Mouse (Mus musculus): ENCODE results near the gene Rnf41. TPM values are rescaled to one million over a fixed set of nuclear protein-coding genes. Genes with fewer than 3 reads are reported as not detected.

Rnf41 gene
- polyA plus RNA-seq, 1 experiment from 2014 or later = 42.3 TPM

Small RNA genes within 50 kb of the gene (microRNA-seq; reads per million reads assigned to microRNA genes)
- gene Gm25361 = not detected
- gene Gm26308 = not detected
- not detected for gene Mir6914
- gene Mir6915 = 1.9 reads per million, percentile 3 among the genes with 10 or more reads in this experiment
- gene Mir8105 = 0.87 reads per million

Other genes with a start within 250 kb of the Rnf41 start
- gene Rbms2, start 231.4 kb upstream of the Rnf41 start, polyA plus RNA-seq (2015; fragmentation: Nextera tagmentation; extraction: Ambion mirVana) = 39.0 and 40.6 TPM in 2 replicates
- gene Gls2, start 217.2 kb upstream of the Rnf41 start, polyA plus RNA-seq (2015; fragmentation: Nextera tagmentation; extraction: Ambion mirVana) = 1.8 and 2.5 TPM in 2 replicates
- 34.5 and 35.2 TPM in 2 replicates for gene Spryd4, start 199.8 kb upstream of the Rnf41 start, polyA plus RNA-seq (2015; fragmentation: Nextera tagmentation; extraction: Ambion mirVana)
- gene Mip, start 185.8 kb upstream of the Rnf41 start, polyA plus RNA-seq (2015; fragmentation: Nextera tagmentation; extraction: Ambion mirVana) = 0.45 and 0.57 TPM in 2 replicates
- gene Timeless, start 179.6 kb upstream of the Rnf41 start, polyA plus RNA-seq (2015; fragmentation: Nextera tagmentation; extraction: Ambion mirVana) = 75.7 and 76.4 TPM in 2 replicates
- 0.27 and 0.63 TPM in 2 replicates for gene Apon, start 157.6 kb upstream of the Rnf41 start, polyA plus RNA-seq (2015; fragmentation: Nextera tagmentation; extraction: Ambion mirVana)
- not detected in 2 replicates for gene Apof, start 143.0 kb upstream of the Rnf41 start, polyA plus RNA-seq (2015; fragmentation: Nextera tagmentation; extraction: Ambion mirVana)
- 14.6 and 16.6 TPM in 2 replicates for gene Stat2, start 141.1 kb upstream of the Rnf41 start, polyA plus RNA-seq (2015; fragmentation: Nextera tagmentation; extraction: Ambion mirVana)
- gene Il23a, start 112.9 kb upstream of the Rnf41 start, polyA plus RNA-seq (2015; fragmentation: Nextera tagmentation; extraction: Ambion mirVana) = 0.18 TPM in 1 of 2 replicates, not detected in the other
- 33.6 and 35.2 TPM in 2 replicates for gene Pan2, start 108.3 kb upstream of the Rnf41 start, polyA plus RNA-seq (2015; fragmentation: Nextera tagmentation; extraction: Ambion mirVana)
- gene Cnpy2, start 89.2 kb upstream of the Rnf41 start, polyA plus RNA-seq (2015; fragmentation: Nextera tagmentation; extraction: Ambion mirVana) = 390 and 394 TPM in 2 replicates
- 167 and 176 TPM in 2 replicates for gene Cs, start 73.9 kb upstream of the Rnf41 start, polyA plus RNA-seq (2015; fragmentation: Nextera tagmentation; extraction: Ambion mirVana)
- 14.8 and 15.3 TPM in 2 replicates for gene Coq10a, start 42.7 kb upstream of the Rnf41 start, polyA plus RNA-seq (2015; fragmentation: Nextera tagmentation; extraction: Ambion mirVana)
- 11.7 and 12.9 TPM in 2 replicates for gene Ankrd52, start 34.5 kb upstream of the Rnf41 start, polyA plus RNA-seq (2015; fragmentation: Nextera tagmentation; extraction: Ambion mirVana)
- gene Slc39a5, start 10.4 kb upstream of the Rnf41 start, polyA plus RNA-seq (2015; fragmentation: Nextera tagmentation; extraction: Ambion mirVana) = 0.28 and 0.38 TPM in 2 replicates
- 60.6 and 61.4 TPM in 2 replicates for gene Nabp2, start 165 bp upstream of the Rnf41 start, polyA plus RNA-seq (2015; fragmentation: Nextera tagmentation; extraction: Ambion mirVana)
- 96.6 and 110 TPM in 2 replicates for gene Smarcc2, start 47.6 kb downstream of the Rnf41 start, polyA plus RNA-seq (2015; fragmentation: Nextera tagmentation; extraction: Ambion mirVana)
- gene Myl6, start 82.5 kb downstream of the Rnf41 start, polyA plus RNA-seq (2015; fragmentation: Nextera tagmentation; extraction: Ambion mirVana) = 1,077 and 1,101 TPM in 2 replicates
- gene Myl6b, start 87.0 kb downstream of the Rnf41 start, polyA plus RNA-seq (2015; fragmentation: Nextera tagmentation; extraction: Ambion mirVana) = 4.7 and 5.0 TPM in 2 replicates
- gene Esyt1, start 114.2 kb downstream of the Rnf41 start, polyA plus RNA-seq (2015; fragmentation: Nextera tagmentation; extraction: Ambion mirVana) = 24.0 and 28.0 TPM in 2 replicates
- gene Zc3h10, start 136.1 kb downstream of the Rnf41 start, polyA plus RNA-seq (2015; fragmentation: Nextera tagmentation; extraction: Ambion mirVana) = 16.4 and 17.3 TPM in 2 replicates
- gene Rpl41, start 137.6 kb downstream of the Rnf41 start, polyA plus RNA-seq (2015; fragmentation: Nextera tagmentation; extraction: Ambion mirVana) = 3,677 and 3,933 TPM in 2 replicates
- gene Pa2g4, start 154.3 kb downstream of the Rnf41 start, polyA plus RNA-seq (2015; fragmentation: Nextera tagmentation; extraction: Ambion mirVana) = 198 and 200 TPM in 2 replicates
- gene Erbb3, start 178.0 kb downstream of the Rnf41 start, polyA plus RNA-seq (2015; fragmentation: Nextera tagmentation; extraction: Ambion mirVana) = 14.5 and 17.5 TPM in 2 replicates
- gene Rps26, start 215.1 kb downstream of the Rnf41 start, polyA plus RNA-seq (2015; fragmentation: Nextera tagmentation; extraction: Ambion mirVana) = 752 and 768 TPM in 2 replicates
- gene Ikzf4, start 234.3 kb downstream of the Rnf41 start, polyA plus RNA-seq (2015; fragmentation: Nextera tagmentation; extraction: Ambion mirVana) = 5.1 and 5.2 TPM in 2 replicates

All from limb, embryonic 13.5 days (tissue).